Mouse (Mus musculus): ENCODE measurements around the gene Pnmal2. TPM values are rescaled to one million over a fixed set of nuclear protein-coding genes. Genes with fewer than 3 reads are reported as not detected.

Pnmal2 gene
- polyA plus RNA-seq, 1 experiment: 2.0 TPM

DNA sequence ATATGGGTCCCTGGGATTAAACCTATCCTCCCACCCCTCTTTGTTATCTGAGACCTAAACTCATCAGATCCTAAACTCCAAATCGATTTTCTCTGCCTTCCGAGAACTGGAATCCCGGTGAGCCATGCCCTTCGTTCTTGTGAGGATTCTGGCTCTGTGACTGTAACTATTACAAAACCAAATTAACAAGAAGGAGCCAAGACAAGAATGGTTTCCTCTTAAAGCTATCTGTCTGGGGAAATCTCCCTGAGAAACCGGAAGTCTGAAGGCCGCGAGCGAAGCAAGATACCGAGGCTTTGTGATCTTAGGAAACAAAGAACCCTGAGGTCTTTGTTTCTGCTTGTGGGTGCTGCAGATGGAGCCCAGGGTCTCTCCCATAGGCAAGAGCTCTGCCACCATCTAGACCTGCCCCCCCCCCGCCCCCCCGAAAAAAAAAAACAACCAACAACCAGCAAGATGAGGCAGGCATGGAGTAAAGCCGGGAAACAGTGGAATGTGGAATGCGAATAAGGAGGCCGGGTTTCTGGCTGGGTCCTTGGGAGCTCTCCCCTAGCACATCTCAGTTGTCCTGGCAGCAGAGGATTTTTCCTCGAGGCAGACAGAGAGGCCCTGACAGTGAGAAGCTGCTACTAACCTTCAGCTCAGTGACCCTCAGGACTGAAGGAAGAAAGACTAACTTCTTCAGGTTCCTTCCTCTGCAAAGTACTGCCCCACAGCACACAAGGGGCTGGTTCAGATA is 45.7 kb downstream of the Pnmal2 start:
- DNase-seq (ENCODE audit: low read depth in 1 of 2, low spot score in 2 of 2): peak in 1 of 2 experiments; percentile 15
- peaks cover 7% of the 10 kb centered on the region; the same call in 1 of the 2 replicates for H3K4me1 ChIP-seq (ENCODE audit: control insufficient read depth, insufficient read depth, insufficient read length)
- WGBS: 23% methylated on average over 15 of the region's 15 CpGs
- H3K4me3 ChIP-seq (ENCODE audit: extremely low read depth, insufficient read depth, insufficient read length): no peak overlapping the region
- no peaks in the 10 kb centered on the region for H3K36me3 ChIP-seq (ENCODE audit: control insufficient read depth, insufficient read depth, low read length)
- H3K27me3 ChIP-seq (ENCODE audit: control insufficient read depth, insufficient read depth, low read length): 0 out of 2 replicates have a peak, but pooled peaks cover 3% of the 10 kb centered on the region
- no peak overlapping the region for H3K27ac ChIP-seq (ENCODE audit: insufficient read depth, low read length)
- TF ChIP-seq POLR2A (IDR thresholded peaks at IDR 0.05; ENCODE audit: low read depth, low read length) (no peak), CTCF (IDR thresholded peaks at IDR 0.05; ENCODE audit: extremely low read depth, insufficient read depth, insufficient read length, insufficient replicate concordance) (no peak)

DNA sequence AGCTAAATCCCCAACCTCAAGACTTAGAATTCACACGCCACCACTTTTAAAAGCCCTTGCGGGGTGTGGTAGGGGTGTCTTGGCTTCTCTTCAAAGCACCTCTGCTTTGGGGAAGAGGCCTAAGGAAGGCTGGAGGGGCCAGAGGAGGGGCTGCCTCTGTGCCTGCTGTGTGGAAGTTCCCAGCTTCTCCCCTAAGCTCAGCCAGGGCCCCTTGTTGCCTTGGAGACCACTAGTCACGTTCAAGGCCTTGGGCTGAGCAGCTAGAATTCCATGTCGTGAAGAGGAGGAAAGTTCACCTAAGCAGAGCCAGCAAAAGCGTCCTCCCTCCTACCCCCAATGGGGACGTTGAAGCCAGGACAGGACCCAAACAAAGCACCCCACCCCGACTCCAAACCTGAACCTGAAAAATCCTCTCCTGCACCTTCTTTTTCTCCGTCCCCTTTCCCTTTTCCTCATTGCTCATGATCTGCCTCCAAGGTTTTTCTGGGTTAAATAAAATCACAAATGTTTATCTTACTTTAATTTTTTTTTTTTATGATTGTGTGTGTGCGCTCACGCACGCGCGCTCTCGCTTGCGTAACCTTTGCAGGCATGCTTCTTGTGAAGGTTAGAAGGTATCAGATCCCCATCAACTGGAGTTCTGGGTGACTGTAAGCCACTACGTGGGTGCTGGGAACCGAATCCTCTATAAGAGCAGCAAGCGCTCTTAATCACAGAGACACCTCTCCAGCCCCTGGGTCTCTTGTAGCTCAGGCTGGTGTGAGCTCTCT is 47.4 kb downstream of the Pnmal2 start:
- TF ChIP-seq POLR2A (IDR thresholded peaks at IDR 0.05; ENCODE audit: low read depth, low read length) (no peak), CTCF (IDR thresholded peaks at IDR 0.05; ENCODE audit: extremely low read depth, insufficient read depth, insufficient read length, insufficient replicate concordance) (no peak)
- DNase-seq (ENCODE audit: low read depth in 1 of 2, low spot score in 2 of 2): no peak
- Histone ChIP-seq H3K27ac (ENCODE audit: insufficient read depth, low read length) (no peak overlapping the region), H3K36me3 (ENCODE audit: control insufficient read depth, insufficient read depth, low read length) (no peaks in the 10 kb centered on the region), H3K4me3 (ENCODE audit: extremely low read depth, insufficient read depth, insufficient read length) (no peak overlapping the region), H3K27me3 (ENCODE audit: control insufficient read depth, insufficient read depth, low read length) (0 out of 2 replicates have a peak, but pooled peaks cover 3% of the 10 kb centered on the region), H3K4me1 (ENCODE audit: control insufficient read depth, insufficient read depth, insufficient read length) (peaks cover 7% of the 10 kb centered on the region; the same call in 1 of the 2 replicates)
- 70% methylated on average over 18 of the region's 18 CpGs for WGBS

DNA sequence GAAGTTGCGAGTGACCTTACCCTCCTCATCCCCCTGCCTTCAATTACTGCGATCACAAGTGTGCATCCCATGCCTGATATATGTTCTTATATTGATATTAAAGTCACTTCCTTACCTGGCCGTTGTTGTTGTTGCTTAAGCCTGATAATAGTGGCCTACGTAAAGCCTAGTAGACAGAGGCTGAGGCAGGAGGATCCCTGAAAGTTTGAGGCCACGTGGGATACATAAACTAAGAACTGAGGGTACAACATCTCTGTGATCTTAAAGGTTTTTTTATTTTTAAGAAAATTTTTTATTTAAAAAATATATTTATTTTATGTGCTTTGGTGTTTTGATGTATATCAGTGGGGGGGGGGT is 47.9 kb downstream of the Pnmal2 start, which contains the start of gene Ccdc8:
Gene Ccdc8 (plus strand): TSS at position 258 of the 357 bp plus-strand sequence.
- no peak for TF ChIP-seq POLR2A (IDR thresholded peaks at IDR 0.05; ENCODE audit: low read depth, low read length)

DNA sequence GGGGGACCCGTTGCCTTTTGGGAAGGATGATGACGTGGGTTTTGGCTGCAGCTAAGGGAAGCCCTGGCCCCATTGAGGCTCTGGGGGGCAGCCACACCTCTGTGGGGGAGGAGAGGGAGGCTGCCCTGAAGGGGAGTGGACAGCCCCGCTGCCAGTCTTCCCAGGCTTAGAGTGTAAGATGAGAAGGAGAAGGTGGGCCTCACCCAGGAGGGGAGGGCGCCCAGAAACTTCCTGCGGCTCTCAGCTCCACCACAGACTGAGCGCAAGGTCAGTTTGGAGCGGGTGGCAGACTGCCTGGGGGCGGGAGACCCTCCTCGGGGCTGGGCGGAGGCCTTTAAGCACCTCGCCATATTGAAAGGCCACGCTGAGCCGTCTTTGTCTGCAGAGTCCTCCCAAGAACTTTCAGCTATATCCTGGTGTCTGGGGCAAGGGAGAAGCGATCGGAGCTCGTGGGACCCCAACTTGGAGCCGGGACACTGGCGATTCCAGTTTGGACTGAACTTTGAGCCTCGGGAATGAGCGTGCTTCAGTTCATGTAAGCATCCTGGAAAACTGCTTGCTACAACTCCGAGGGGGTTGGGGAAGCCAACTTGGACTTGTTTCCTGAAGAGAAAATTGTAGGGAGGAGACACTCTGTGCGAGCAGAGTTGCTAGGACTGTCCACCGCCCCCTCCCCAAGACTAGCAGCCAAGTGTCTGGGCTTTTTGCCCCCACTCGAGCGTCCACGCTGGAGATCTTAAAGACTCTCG is 49.3 kb downstream of the Pnmal2 start:
- WGBS: 12% methylated on average over 27 of the region's 27 CpGs
- Histone ChIP-seq H3K4me1 (ENCODE audit: control insufficient read depth, insufficient read depth, insufficient read length) (peaks cover 7% of the 10 kb centered on the region; the same call in 1 of the 2 replicates), H3K4me3 (ENCODE audit: extremely low read depth, insufficient read depth, insufficient read length) (peak overlapping the region; percentile 22; the same call in 1 of the 2 replicates), H3K27ac (ENCODE audit: insufficient read depth, low read length) (0 out of 2 replicates have a peak overlapping the region, but pooled peaks have one; percentile 17), H3K27me3 (ENCODE audit: control insufficient read depth, insufficient read depth, low read length) (0 out of 2 replicates have a peak, but pooled peaks cover 3% of the 10 kb centered on the region), H3K36me3 (ENCODE audit: control insufficient read depth, insufficient read depth, low read length) (no peaks in the 10 kb centered on the region)
- TF ChIP-seq POLR2A (IDR thresholded peaks at IDR 0.05; ENCODE audit: low read depth, low read length) (no peak), CTCF (IDR thresholded peaks at IDR 0.05; ENCODE audit: extremely low read depth, insufficient read depth, insufficient read length, insufficient replicate concordance) (no peak)
- no peak for DNase-seq (ENCODE audit: low read depth in 1 of 2, low spot score in 2 of 2)

More for the DNA sequence above, 47.9 kb downstream of the Pnmal2 start, which contains the start of gene Ccdc8:
- Histone ChIP-seq H3K27me3 (ENCODE audit: control insufficient read depth, insufficient read depth, low read length) (0 out of 2 replicates have a peak, but pooled peaks cover 3% of the 10 kb centered on the region), H3K4me3 (ENCODE audit: extremely low read depth, insufficient read depth, insufficient read length) (no peak within 1 kb of the TSS; the same call in 1 of the 2 replicates), H3K4me1 (ENCODE audit: control insufficient read depth, insufficient read depth, insufficient read length) (peaks cover 7% of the 10 kb centered on the region; the same call in 1 of the 2 replicates), H3K27ac (ENCODE audit: insufficient read depth, low read length) (no peak within 1 kb of the TSS), H3K36me3 (ENCODE audit: control insufficient read depth, insufficient read depth, low read length) (no peaks in the 10 kb centered on the region)
- 88% methylated on average over 5 of the region's 5 CpGs for WGBS
- DNase-seq (ENCODE audit: low read depth in 1 of 2, low spot score in 2 of 2): no peak

DNA sequence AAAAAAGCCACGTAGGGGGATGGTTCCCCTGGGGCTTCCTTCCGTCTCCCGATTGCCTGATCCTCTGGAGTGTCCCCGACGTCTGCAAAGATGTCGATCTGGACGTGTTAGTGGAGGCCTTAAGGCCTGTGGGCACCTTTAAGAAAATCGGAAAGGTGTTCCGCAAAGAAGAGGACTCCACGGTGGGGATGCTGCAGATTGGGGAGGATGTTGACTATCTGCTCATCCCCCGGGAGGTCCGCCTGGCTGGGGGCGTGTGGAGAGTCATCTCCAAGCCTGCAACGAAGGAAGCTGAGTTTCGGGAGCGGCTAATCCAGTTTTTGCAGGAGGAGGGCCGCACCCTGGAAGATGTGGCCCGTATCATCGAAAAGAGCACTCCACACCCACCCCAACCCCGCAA is 49.9 kb downstream of the Pnmal2 start:
- Histone ChIP-seq H3K4me3 (ENCODE audit: extremely low read depth, insufficient read depth, insufficient read length) (peak overlapping the region; percentile 22; the same call in 1 of the 2 replicates), H3K4me1 (ENCODE audit: control insufficient read depth, insufficient read depth, insufficient read length) (peaks cover 7% of the 10 kb centered on the region; the same call in 1 of the 2 replicates), H3K27ac (ENCODE audit: insufficient read depth, low read length) (0 out of 2 replicates have a peak overlapping the region, but pooled peaks have one; percentile 17), H3K36me3 (ENCODE audit: control insufficient read depth, insufficient read depth, low read length) (no peaks in the 10 kb centered on the region), H3K27me3 (ENCODE audit: control insufficient read depth, insufficient read depth, low read length) (0 out of 2 replicates have a peak, but pooled peaks cover 3% of the 10 kb centered on the region)
- WGBS: 24% methylated on average over 20 of the region's 20 CpGs
- TF ChIP-seq POLR2A (IDR thresholded peaks at IDR 0.05; ENCODE audit: low read depth, low read length): no peak
- TF ChIP-seq CTCF (IDR thresholded peaks at IDR 0.05; ENCODE audit: extremely low read depth, insufficient read depth, insufficient read length, insufficient replicate concordance): no peak
- no peak for DNase-seq (ENCODE audit: low read depth in 1 of 2, low spot score in 2 of 2)

DNA sequence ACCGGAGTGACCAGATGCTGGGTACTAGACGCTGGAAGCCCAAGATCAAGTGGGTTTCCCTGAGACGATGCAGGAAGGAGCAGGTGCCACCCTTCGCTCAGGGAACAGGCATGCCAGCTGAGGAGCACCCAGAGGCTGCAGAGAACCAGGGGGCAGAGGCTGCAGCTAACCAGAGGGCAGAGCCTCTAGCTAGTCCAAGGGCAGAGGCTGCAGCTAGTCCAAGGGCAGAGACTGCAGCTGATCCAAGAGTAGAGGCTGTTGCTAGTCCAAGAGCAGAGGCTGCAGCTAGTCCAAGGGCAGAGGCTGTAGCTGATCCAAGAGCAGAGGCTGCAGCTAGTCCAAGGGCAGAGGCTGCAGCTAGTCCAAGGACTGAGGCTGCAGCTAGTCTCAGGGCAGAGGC is 50.9 kb downstream of the Pnmal2 start:
- Histone ChIP-seq H3K27me3 (ENCODE audit: control insufficient read depth, insufficient read depth, low read length) (0 out of 2 replicates have a peak, but pooled peaks cover 3% of the 10 kb centered on the region), H3K4me3 (ENCODE audit: extremely low read depth, insufficient read depth, insufficient read length) (no peak overlapping the region), H3K4me1 (ENCODE audit: control insufficient read depth, insufficient read depth, insufficient read length) (peaks cover 1% of the 10 kb centered on the region; the same call in 1 of the 2 replicates), H3K36me3 (ENCODE audit: control insufficient read depth, insufficient read depth, low read length) (no peaks in the 10 kb centered on the region), H3K27ac (ENCODE audit: insufficient read depth, low read length) (no peak overlapping the region)
- no peak for DNase-seq (ENCODE audit: low read depth in 1 of 2, low spot score in 2 of 2)
- TF ChIP-seq CTCF (IDR thresholded peaks at IDR 0.05; ENCODE audit: extremely low read depth, insufficient read depth, insufficient read length, insufficient replicate concordance) (no peak), POLR2A (IDR thresholded peaks at IDR 0.05; ENCODE audit: low read depth, low read length) (no peak)
- WGBS: 85% methylated on average over 4 of the region's 4 CpGs

Other genes starting within 250 kb of the Pnmal2 start
- gene Ceacam9, start 222.8 kb upstream of the Pnmal2 start, polyA plus RNA-seq (2012; rRNA removed): not detected in 2 replicates
- 159 and 271 TPM in 2 replicates for gene Ap2s1, start 206.3 kb upstream of the Pnmal2 start, polyA plus RNA-seq (2012; rRNA removed)
- gene Slc1a5, start 163.3 kb upstream of the Pnmal2 start, polyA plus RNA-seq (2012; rRNA removed): 152 and 243 TPM in 2 replicates
- gene Strn4, start 128.8 kb upstream of the Pnmal2 start, polyA plus RNA-seq (2012; rRNA removed): 121 and 148 TPM in 2 replicates
- 28.6 and 36.1 TPM in 2 replicates for gene Fkrp, start 128.0 kb upstream of the Pnmal2 start, polyA plus RNA-seq (2012; rRNA removed)
- 183 and 205 TPM in 2 replicates for gene Prkd2, start 101.8 kb upstream of the Pnmal2 start, polyA plus RNA-seq (2012; rRNA removed)
- gene Dact3, start 69.4 kb upstream of the Pnmal2 start, polyA plus RNA-seq (2012; rRNA removed): 9.2 and 18.1 TPM in 2 replicates
- gene Gng8, start 52.9 kb upstream of the Pnmal2 start, polyA plus RNA-seq (2012; rRNA removed): 7.9 and 8.6 TPM in 2 replicates
- 9.2 and 14.9 TPM in 2 replicates for gene Ptgir, start 38.2 kb upstream of the Pnmal2 start, polyA plus RNA-seq (2012; rRNA removed)
- 166 and 198 TPM in 2 replicates for gene Calm3, start 20.6 kb upstream of the Pnmal2 start, polyA plus RNA-seq (2012; rRNA removed)
- gene Pnmal1, start 15.0 kb downstream of the Pnmal2 start, polyA plus RNA-seq (2012; rRNA removed): not detected in 2 replicates
- 0.40 and 0.42 TPM in 2 replicates for gene Gm42372, start 38.4 kb downstream of the Pnmal2 start, polyA plus RNA-seq (2012; rRNA removed)
- gene Ccdc8, start 48.0 kb downstream of the Pnmal2 start, polyA plus RNA-seq (2012; rRNA removed): 2.0 and 2.2 TPM in 2 replicates
- gene Ppp5c, start 83.2 kb downstream of the Pnmal2 start, polyA plus RNA-seq (2012; rRNA removed): 212 and 265 TPM in 2 replicates
- gene Hif3a, start 117.7 kb downstream of the Pnmal2 start, polyA plus RNA-seq (2012; rRNA removed): 1.2 and 1.9 TPM in 2 replicates
- gene Psg16, start 129.4 kb downstream of the Pnmal2 start, polyA plus RNA-seq (2012; rRNA removed): not detected in 2 replicates
- gene Ceacam3, start 205.6 kb downstream of the Pnmal2 start, polyA plus RNA-seq (2012; rRNA removed): not detected in 2 replicates